ENCODE assay signal across 19 mouse cellular contexts in the genomic region with DNA sequence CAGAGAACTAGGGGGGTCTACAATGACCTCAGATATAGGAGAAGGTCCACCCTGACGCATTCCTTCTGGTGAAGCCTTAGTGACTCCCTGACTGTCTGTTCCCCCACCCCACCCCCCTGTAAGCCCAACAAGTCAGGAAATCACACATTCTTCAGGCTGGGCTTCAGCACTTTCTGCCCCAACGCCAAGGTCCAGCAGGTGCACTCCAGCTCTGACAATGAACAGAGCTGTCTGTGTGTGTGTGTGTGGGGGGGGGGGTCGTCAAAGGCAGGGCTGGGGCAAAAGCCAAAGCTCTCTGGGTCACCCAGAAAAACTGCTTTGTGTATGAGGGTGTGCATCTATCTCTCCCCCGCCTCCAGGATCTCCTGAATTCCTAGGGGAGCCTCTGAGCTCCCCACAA. TPM values are rescaled to one million over a fixed set of nuclear protein-coding genes. Genes with fewer than 3 reads are reported as not detected.
A peak's percentile ranks its signal among the peaks of the same experiment; 100 is the strongest.
DNase-seq lines count a peak whose midpoint lies in the region; ATAC-seq and TF ChIP-seq lines count a peak whose summit lies in the region.
"Had no signal": no experiment of that assay in that cellular context is flagged by ENCODE, and none has a peak within 500 bp of the region (broad histone marks: within the 10 kb centered on the region; RNA-seq: fewer than 3 reads in every experiment).

No protein-coding gene starts in this region.

- WGBS in kidney, postnatal 0 days = 42% methylated on average over 4 of the region's 4 CpGs
- 40% methylated on average over 4 of the region's 4 CpGs for WGBS in stomach, embryonic 16.5 days
- 57% methylated on average over 4 of the region's 4 CpGs for WGBS in neural tube, embryonic 15.5 days

- H3K4me1 ChIP-seq in kidney, postnatal 0 days (replicated peaks; ENCODE audit: insufficient read depth, low read length) = peaks cover 23% of the 10 kb centered on the region
- H3K4me1 ChIP-seq in stomach, embryonic 16.5 days (ENCODE audit: control insufficient read depth, insufficient read depth, low read length) = peaks cover 13% of the 10 kb centered on the region
- H3K4me1 ChIP-seq in neural tube, embryonic 15.5 days = peaks cover 11% of the 10 kb centered on the region

- H3K4me2 ChIP-seq in kidney, postnatal 0 days (ENCODE audit: low read length) = peak overlapping the region; percentile 47; the same call in 1 of the 2 replicates
- peak overlapping the region; percentile 89 for H3K4me2 ChIP-seq in stomach, embryonic 16.5 days (ENCODE audit: low read depth, low read length)
- no peak overlapping the region for H3K4me2 ChIP-seq in neural tube, embryonic 15.5 days
- H3K4me2 ChIP-seq: embryonic facial prominence, embryonic 12.5 days; forebrain, embryonic 15.5 days had no signal

- 0 out of 2 replicates have a peak overlapping the region, but pooled peaks have one; percentile 42 for H3K9ac ChIP-seq in kidney, postnatal 0 days (ENCODE audit: low read depth, low read length)
- no peak overlapping the region for H3K9ac ChIP-seq in stomach, embryonic 16.5 days (ENCODE audit: low read length)
- no peak overlapping the region for H3K9ac ChIP-seq in neural tube, embryonic 15.5 days (replicated peaks)
- H3K9ac ChIP-seq: embryonic facial prominence, embryonic 12.5 days; forebrain, embryonic 15.5 days had no signal

- no peak for TF ChIP-seq CTCF in kidney, postnatal 0 days (IDR thresholded peaks at IDR 0.05; ENCODE audit: low read depth)

- DNase-seq in kidney, adult 18-20 months = peak; percentile 30
- DNase-seq in kidney, postnatal 14 days = no peak
- no peak for DNase-seq in kidney, postnatal 0 days (ENCODE audit: low spot score)
- no peak for DNase-seq in kidney, adult 8-10 months
- no peak for DNase-seq in adrenal gland, adult 8-10 months
- DNase-seq: adrenal gland, postnatal 14 days; cerebellum, adult 11-12 months; cerebellum, adult 9-10 months; cerebellum, postnatal 25 days; gastrocnemius, postnatal 10 days; heart, adult 18-20 months; heart, postnatal 10 days; heart, postnatal 4 days had no signal

- H3K27me3 ChIP-seq in kidney, postnatal 0 days (ENCODE audit: insufficient read depth, low read length) = no peaks in the 10 kb centered on the region
- no peaks in the 10 kb centered on the region for H3K27me3 ChIP-seq in stomach, embryonic 16.5 days (ENCODE audit: control insufficient read depth, insufficient read depth, low read length)
- H3K27me3 ChIP-seq in neural tube, embryonic 15.5 days (replicated peaks) = peaks cover 26% of the 10 kb centered on the region

- no peaks in the 10 kb centered on the region for H3K36me3 ChIP-seq in kidney, postnatal 0 days (ENCODE audit: insufficient read depth, low read length)
- no peaks in the 10 kb centered on the region for H3K36me3 ChIP-seq in stomach, embryonic 16.5 days (ENCODE audit: control insufficient read depth, insufficient read depth, low read length)
- no peaks in the 10 kb centered on the region for H3K36me3 ChIP-seq in neural tube, embryonic 15.5 days
- H3K36me3 ChIP-seq: embryonic facial prominence, embryonic 12.5 days; forebrain, embryonic 15.5 days; heart, embryonic 10.5 days had no signal

- H3K9me3 ChIP-seq in kidney, postnatal 0 days (replicated peaks; ENCODE audit: low read length) = no peaks in the 10 kb centered on the region
- H3K9me3 ChIP-seq in stomach, embryonic 16.5 days (replicated peaks; ENCODE audit: control insufficient read depth, low read length) = no peaks in the 10 kb centered on the region
- H3K9me3 ChIP-seq in neural tube, embryonic 15.5 days (replicated peaks) = no peaks in the 10 kb centered on the region
- H3K9me3 ChIP-seq: embryonic facial prominence, embryonic 12.5 days; forebrain, embryonic 15.5 days; heart, embryonic 10.5 days had no signal

- ATAC-seq in kidney, postnatal 0 days (replicated peaks; ENCODE audit: low FRiP score, low read depth) = peak; percentile 18; the same call in 1 of the 2 replicates
- no peak for ATAC-seq in stomach, embryonic 16.5 days (ENCODE audit: insufficient read depth, low FRiP score)
- ATAC-seq in neural tube, embryonic 15.5 days (ENCODE audit: low FRiP score) = no peak
- ATAC-seq: forebrain, embryonic 15.5 days had no signal

- H3K27ac ChIP-seq in kidney, postnatal 0 days = peak overlapping the region; percentile 83
- H3K27ac ChIP-seq in stomach, embryonic 16.5 days (ENCODE audit: low read length) = no peak overlapping the region
- H3K27ac ChIP-seq in neural tube, embryonic 15.5 days (replicated peaks) = no peak overlapping the region
- H3K27ac ChIP-seq: embryonic facial prominence, embryonic 12.5 days; forebrain, embryonic 15.5 days; heart, embryonic 10.5 days had no signal

- H3K4me3 ChIP-seq in kidney, postnatal 0 days (replicated peaks; ENCODE audit: low read depth, low read length) = no peak overlapping the region
- H3K4me3 ChIP-seq in stomach, embryonic 16.5 days (replicated peaks; ENCODE audit: low read length) = 0 out of 2 replicates have a peak overlapping the region, but pooled peaks have one; percentile 14
- no peak overlapping the region for H3K4me3 ChIP-seq in neural tube, embryonic 15.5 days (replicated peaks)
- H3K4me3 ChIP-seq: embryonic facial prominence, embryonic 12.5 days; forebrain, embryonic 15.5 days; heart, embryonic 10.5 days had no signal

RNA-seq across cellular contexts. Expression of a gene that starts 2.8 kb away (rescaled TPM):
- 107 and 109 TPM in 2 replicates for polyA plus RNA-seq in kidney, postnatal 0 days (2015; fragmentation: Nextera tagmentation; extraction: Ambion mirVana)
- polyA plus RNA-seq in stomach, embryonic 16.5 days (2015; fragmentation: Nextera tagmentation; extraction: Ambion mirVana) = 42.2 and 65.3 TPM in 2 replicates
- total RNA-seq in adrenal gland, adult 8-10 months (2022) = 1 to 10 TPM; 1.9 to 6.4 (median 4.2) TPM
- 0.24 and 3.7 TPM in 2 replicates for polyA plus RNA-seq in neural tube, embryonic 15.5 days (2015; fragmentation: Nextera tagmentation; extraction: Ambion mirVana)
- total RNA-seq: heart, postnatal 10 days; heart, postnatal 4 days; MEL had no signal
